Mouse (Mus musculus) ES-Bruce4 (cell line): ENCODE measurements around the gene Ensa.
A peak's percentile ranks its signal among the peaks of the same experiment; 100 is the strongest.

Experiments used
- CTCF ChIP-seq: IDR thresholded peaks from one replicate; pipeline ENCODE4 v1.8.1; 2011; ENCODE audit warnings: low read depth, low read length
- EP300 ChIP-seq: IDR thresholded peaks from 2 replicates; pipeline ENCODE4 v1.6.1; 2011; ENCODE audit warnings: low read depth, low read length; ENCODE audit not compliant: insufficient read depth
- POLR2A ChIP-seq: IDR thresholded peaks from one replicate; pipeline ENCODE4 v1.8.1; 2011; ENCODE audit warnings: low read length; ENCODE audit not compliant: insufficient read depth

- peak; percentile 23 for TF ChIP-seq POLR2A
- no peak for TF ChIP-seq CTCF
- peak; percentile 80; the same call in 1 of the 2 replicates for TF ChIP-seq EP300
Measured at GRCm38 (mm10) chr3:95663486-95663885, 38.7 kb downstream of the Ensa start.
